Mouse (Mus musculus): Measurements from ENCODE around the gene Sgsh.

- TF ChIP-seq CTCF (IDR thresholded peaks at IDR 0.05; ENCODE audit: low read depth) (no peak), EP300 (IDR thresholded peaks at IDR 0.05; ENCODE audit: low read depth) (no peak)
Observed at GRCm38 (mm10) chr11:119359089-119359488, 3.8 kb upstream of the Sgsh start.
